8 mouse cellular contexts compared by ENCODE assay signal in the genomic region with DNA sequence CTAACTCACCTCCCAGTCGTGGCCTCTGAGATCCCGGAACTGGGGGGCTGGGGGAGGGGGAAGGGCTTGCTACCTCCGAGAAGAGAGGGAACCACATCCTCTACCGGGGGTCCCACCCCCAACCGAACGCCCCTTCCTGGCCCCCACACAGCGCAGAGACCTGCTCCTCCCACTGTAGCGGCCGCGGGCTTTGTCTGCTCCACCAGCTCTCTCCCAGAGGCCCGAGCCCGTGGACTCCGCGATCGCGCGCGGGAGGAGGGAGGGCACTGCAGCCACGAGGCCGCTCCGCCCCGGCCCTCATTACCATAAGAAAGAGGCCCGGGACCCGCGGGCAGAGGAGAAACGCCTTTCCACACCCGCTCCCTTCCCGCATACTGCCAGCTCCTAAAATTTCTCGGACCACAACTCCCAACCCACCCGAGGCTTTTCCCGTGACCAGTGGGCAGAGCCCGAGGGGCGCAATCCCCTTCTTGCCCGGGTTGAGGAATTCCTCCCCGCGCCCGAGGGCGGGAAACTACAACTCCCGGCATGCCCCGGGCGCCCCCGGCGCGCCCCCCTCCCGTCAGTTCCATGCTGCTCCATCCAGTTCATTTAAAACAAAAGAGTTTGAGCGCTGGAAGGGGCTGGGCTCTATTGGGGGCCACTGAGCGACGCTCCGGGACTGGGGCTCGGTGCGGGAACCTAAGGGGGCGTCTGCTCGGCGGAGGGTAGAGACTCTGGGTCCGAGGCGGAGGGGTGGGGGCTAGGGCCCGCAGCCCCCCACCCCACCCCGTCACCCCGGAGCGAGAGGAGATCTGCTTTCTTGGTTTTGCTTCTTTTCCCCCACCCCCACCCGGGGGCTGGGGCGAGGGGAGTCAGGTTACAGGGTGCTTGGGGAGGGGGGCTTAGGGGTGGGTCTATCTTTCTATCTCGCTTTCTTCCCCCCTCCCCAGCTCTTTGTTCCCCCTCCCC. TPM values are rescaled to one million over a fixed set of nuclear protein-coding genes. Genes with fewer than 3 reads are reported as not detected.
DNase-seq lines count a peak whose midpoint lies in the region; ATAC-seq and TF ChIP-seq lines count a peak whose summit lies in the region.

No protein-coding gene starts in this region.

- peak; percentile 61 for DNase-seq in CH12.LX (ENCODE audit: extremely low read depth)
- DNase-seq in c-Kit-positive CD71-positive TER-119-positive erythroid progenitor cells, embryonic 14.5 days (ENCODE audit: low spot score) = peak; percentile 55
- DNase-seq in heart, postnatal 10 days = peak; percentile 92
- peak; percentile 87 for DNase-seq in layer of hippocampus, adult 11-12 months (ENCODE audit: low spot score)
- DNase-seq in lung, adult 18-20 months = peak; percentile 84 to 86
- peak; percentile 89 for DNase-seq in testis, postnatal 14 days (ENCODE audit: low spot score)

- WGBS in forebrain, embryonic 13.5 days = under 1% methylated on average over 51 of the region's 63 CpGs
- WGBS in neural tube, embryonic 15.5 days = 0% methylated on average over 54 of the region's 63 CpGs

- H3K4me1 ChIP-seq in CH12.LX (ENCODE audit: control insufficient read depth in 1 of 2, insufficient read depth in 2 of 2) = peaks cover 20 to 48% of the 10 kb centered on the region in 2 experiments
- H3K4me1 ChIP-seq in forebrain, embryonic 13.5 days = peaks cover 69% of the 10 kb centered on the region
- peaks cover 71% of the 10 kb centered on the region for H3K4me1 ChIP-seq in neural tube, embryonic 15.5 days

- H3K9me3 ChIP-seq in CH12.LX (replicated peaks; ENCODE audit: low read length) = no peaks in the 10 kb centered on the region
- no peaks in the 10 kb centered on the region for H3K9me3 ChIP-seq in forebrain, embryonic 13.5 days (replicated peaks)
- H3K9me3 ChIP-seq in neural tube, embryonic 15.5 days (replicated peaks) = no peaks in the 10 kb centered on the region

- ATAC-seq in forebrain, embryonic 13.5 days = peak; percentile 88
- ATAC-seq in neural tube, embryonic 15.5 days (ENCODE audit: low FRiP score) = peak; percentile 87

- H3K4me3 ChIP-seq in CH12.LX (replicated peaks in 1 of 3; ENCODE audit: low read depth in 2 of 3, low read length in 2 of 3, poor library complexity in 1 of 3) = peak overlapping the region; percentile 59 to 84 (median 79)
- peak overlapping the region; percentile 97 for H3K4me3 ChIP-seq in forebrain, embryonic 13.5 days
- H3K4me3 ChIP-seq in neural tube, embryonic 15.5 days (replicated peaks) = peak overlapping the region; percentile 89

- H3K9ac ChIP-seq in CH12.LX (ENCODE audit: insufficient read depth, low read depth) = peak overlapping the region; percentile 95
- peak overlapping the region; percentile 100 for H3K9ac ChIP-seq in forebrain, embryonic 13.5 days
- H3K9ac ChIP-seq in neural tube, embryonic 15.5 days (replicated peaks) = peak overlapping the region; percentile 99

- H3K4me2 ChIP-seq in CH12.LX (ENCODE audit: insufficient read depth, low read depth, poor library complexity, severe bottlenecking) = peak overlapping the region; percentile 90
- H3K4me2 ChIP-seq in forebrain, embryonic 13.5 days = peak overlapping the region; percentile 99
- peak overlapping the region; percentile 89 for H3K4me2 ChIP-seq in neural tube, embryonic 15.5 days

- 0 out of 4 replicates have a peak, but pooled peaks of 1 of the 2 experiments have one; percentile 2 for TF ChIP-seq CTCF in CH12.LX (conservative IDR thresholded peaks at IDR 0.05 in 1 of 2, IDR thresholded peaks at IDR 0.05 in 1 of 2; ENCODE audit: low read depth in 2 of 2, low read length in 2 of 2)

- TF ChIP-seq RAD21 in CH12.LX (IDR thresholded peaks at IDR 0.05; ENCODE audit: low read depth, low read length) = no peak

- H3K27ac ChIP-seq in CH12.LX (ENCODE audit: insufficient read depth, low read depth) = peak overlapping the region; percentile 26; the same call in 1 of the 2 replicates
- H3K27ac ChIP-seq in forebrain, embryonic 13.5 days = peak overlapping the region; percentile 99
- peak overlapping the region; percentile 97 for H3K27ac ChIP-seq in neural tube, embryonic 15.5 days (replicated peaks)

- intact Hi-C loops in heart, postnatal 10 days (cut with DNase I) = no loop called here

- TF ChIP-seq POLR2A in CH12.LX (IDR thresholded peaks at IDR 0.05; ENCODE audit: low read depth, low read length) = peak; percentile 66; the same call in 1 of the 2 replicates

- H3K79me2 ChIP-seq in CH12.LX (replicated peaks; ENCODE audit: control insufficient read depth, extremely low read depth, insufficient read depth, poor library complexity, severe bottlenecking) = no peaks in the 10 kb centered on the region

- dilution Hi-C loops in CH12.LX (cut with MboI; ENCODE audit: extremely low pct_ligation_motif_present, extremely low pct_unique_long_range_greater_than_20kb, low sequenced_read_pairs) = no loop called here

- H3K36me3 ChIP-seq in CH12.LX (replicated peaks in 1 of 2; ENCODE audit: control insufficient read depth in 1 of 2, insufficient read depth in 1 of 2, low read length in 1 of 2) = peaks cover 7 to 23% of the 10 kb centered on the region in 2 experiments
- peaks cover 20% of the 10 kb centered on the region for H3K36me3 ChIP-seq in forebrain, embryonic 13.5 days (ENCODE audit: poor library complexity, severe bottlenecking)
- H3K36me3 ChIP-seq in neural tube, embryonic 15.5 days = peaks cover 3% of the 10 kb centered on the region; the same call in 1 of the 2 replicates

- in situ Hi-C loops in CH12.LX (cut with MboI; ENCODE audit: low pct_ligation_motif_present, low pct_unique_long_range_greater_than_20kb, low sequenced_read_pairs) = no loop called here

- H3K27me3 ChIP-seq in CH12.LX (replicated peaks) = peaks cover 9% of the 10 kb centered on the region
- no peaks in the 10 kb centered on the region for H3K27me3 ChIP-seq in forebrain, embryonic 13.5 days
- no peaks in the 10 kb centered on the region for H3K27me3 ChIP-seq in neural tube, embryonic 15.5 days (replicated peaks)

- no peak for TF ChIP-seq EP300 in CH12.LX (IDR thresholded peaks at IDR 0.05; ENCODE audit: low read length)

TF ChIP-seq in CH12.LX, 34 proteins besides CTCF, POLR2A, EP300 and RAD21 (continues in another document):
- no peak for TF ChIP-seq JUN (IDR thresholded peaks at IDR 0.05; ENCODE audit: insufficient read depth, low read depth, low read length)
- TF ChIP-seq IRF4 (IDR thresholded peaks at IDR 0.05; ENCODE audit: low read depth, low read length) = peak; percentile 12; the same call in 1 of the 2 replicates
- no peak; the same call in 1 of the 2 replicates for TF ChIP-seq GABPA (IDR thresholded peaks at IDR 0.05; ENCODE audit: insufficient replicate concordance, low read depth, low read length)
- TF ChIP-seq USF1 (IDR thresholded peaks at IDR 0.05; ENCODE audit: low read depth, low read length) = no peak
- TF ChIP-seq ZNF384 (IDR thresholded peaks at IDR 0.05; ENCODE audit: low read depth, low read length) = no peak
- TF ChIP-seq MAFK (IDR thresholded peaks at IDR 0.05; ENCODE audit: insufficient replicate concordance, low read length) = no peak
- no peak for TF ChIP-seq MAX (IDR thresholded peaks at IDR 0.05; ENCODE audit: low read length)
- peak; percentile 56 for TF ChIP-seq NELFE (IDR thresholded peaks at IDR 0.05; ENCODE audit: low read depth, low read length)
- TF ChIP-seq CHD1 (IDR thresholded peaks at IDR 0.05; ENCODE audit: low read depth, low read length) = no peak
- no peak for TF ChIP-seq ZC3H11A (IDR thresholded peaks at IDR 0.05; ENCODE audit: low read depth, low read length)
- TF ChIP-seq TCF12 (IDR thresholded peaks at IDR 0.05; ENCODE audit: low read depth, low read length) = peak; percentile 11
- TF ChIP-seq MAZ (IDR thresholded peaks at IDR 0.05; ENCODE audit: low read depth, low read length) = peak; percentile 94
- TF ChIP-seq ZKSCAN1 (IDR thresholded peaks at IDR 0.05; ENCODE audit: borderline replicate concordance, low read depth, low read length) = no peak
- peak; percentile 58; the same call in 1 of the 2 replicates for TF ChIP-seq MYC (IDR thresholded peaks at IDR 0.05; ENCODE audit: low read depth, low read length)

RNA-seq across cellular contexts. Expression of a gene that starts 0.6 kb away (rescaled TPM):
- total RNA-seq in CH12.LX (2012; rRNA removed) (3.4 and 4.9 TPM in 2 replicates), CH12.LX (2014; rRNA removed) (0.86 and 1.1 TPM in 2 replicates)
- 2.0 and 2.5 TPM in 2 replicates for polyA plus RNA-seq in CH12.LX (2012; ENCODE audit: insufficient read length, low read depth)
- polyA plus RNA-seq in forebrain, embryonic 13.5 days (2015; fragmentation: Nextera tagmentation; extraction: Ambion mirVana) = 51.5 and 52.6 TPM in 2 replicates
- 1 to 10 TPM; 3.4 to 6.3 TPM for total RNA-seq in heart, postnatal 10 days (2021)
- polyA plus RNA-seq in neural tube, embryonic 15.5 days (2015; fragmentation: Nextera tagmentation; extraction: Ambion mirVana) = 18.6 and 19.2 TPM in 2 replicates

RNA-seq across cellular contexts. Expression of a gene that starts 16.5 kb away (rescaled TPM):
- total RNA-seq in CH12.LX (2012; rRNA removed) = 4.1 and 7.1 TPM in 2 replicates
- 0.76 and 0.79 TPM in 2 replicates for total RNA-seq in CH12.LX (2014; rRNA removed)
- 1.8 and 2.0 TPM in 2 replicates for polyA plus RNA-seq in CH12.LX (2012; ENCODE audit: insufficient read length, low read depth)
- polyA plus RNA-seq in forebrain, embryonic 13.5 days (2015; fragmentation: Nextera tagmentation; extraction: Ambion mirVana) = not detected in 2 replicates
- total RNA-seq in heart, postnatal 10 days (2021) = not detected
- 0.29 and 4.1 TPM in 2 replicates for polyA plus RNA-seq in neural tube, embryonic 15.5 days (2015; fragmentation: Nextera tagmentation; extraction: Ambion mirVana)

RNA-seq across cellular contexts. Expression of a gene that starts 21.3 kb away (rescaled TPM):
- total RNA-seq in CH12.LX (2012; rRNA removed) (73.2 and 96.6 TPM in 2 replicates), CH12.LX (2014; rRNA removed) (42.3 and 44.0 TPM in 2 replicates)
- 56.0 and 83.9 TPM in 2 replicates for polyA plus RNA-seq in CH12.LX (2012; ENCODE audit: insufficient read length, low read depth)
- 170 and 180 TPM in 2 replicates for polyA plus RNA-seq in forebrain, embryonic 13.5 days (2015; fragmentation: Nextera tagmentation; extraction: Ambion mirVana)
- total RNA-seq in heart, postnatal 10 days (2021) = 10 to 100 TPM; 87.3 to 94.0 TPM
- polyA plus RNA-seq in neural tube, embryonic 15.5 days (2015; fragmentation: Nextera tagmentation; extraction: Ambion mirVana) = 189 and 193 TPM in 2 replicates

RNA-seq across cellular contexts. Expression of a gene that starts 21.9 kb away (rescaled TPM):
- total RNA-seq in CH12.LX (2012; rRNA removed) (60.7 and 67.7 TPM in 2 replicates), CH12.LX (2014; rRNA removed) (16.1 and 19.8 TPM in 2 replicates)
- polyA plus RNA-seq in CH12.LX (2012; ENCODE audit: insufficient read length, low read depth) = 17.2 and 21.5 TPM in 2 replicates
- 12.1 and 15.5 TPM in 2 replicates for polyA plus RNA-seq in forebrain, embryonic 13.5 days (2015; fragmentation: Nextera tagmentation; extraction: Ambion mirVana)
- 100 to 1,000 TPM; 164 to 173 TPM for total RNA-seq in heart, postnatal 10 days (2021)
- 70.3 and 78.7 TPM in 2 replicates for polyA plus RNA-seq in neural tube, embryonic 15.5 days (2015; fragmentation: Nextera tagmentation; extraction: Ambion mirVana)

RNA-seq across cellular contexts. Expression of a gene that starts 21.9 kb away (rescaled TPM):
- total RNA-seq in CH12.LX (2012; rRNA removed) = 39.6 and 47.3 TPM in 2 replicates
- 22.4 and 22.8 TPM in 2 replicates for total RNA-seq in CH12.LX (2014; rRNA removed)
- 55.7 and 62.2 TPM in 2 replicates for polyA plus RNA-seq in CH12.LX (2012; ENCODE audit: insufficient read length, low read depth)
- 43.5 and 47.5 TPM in 2 replicates for polyA plus RNA-seq in forebrain, embryonic 13.5 days (2015; fragmentation: Nextera tagmentation; extraction: Ambion mirVana)
- total RNA-seq in heart, postnatal 10 days (2021) = 10 to 100 TPM; 56.5 to 57.2 TPM
- 39.2 and 40.1 TPM in 2 replicates for polyA plus RNA-seq in neural tube, embryonic 15.5 days (2015; fragmentation: Nextera tagmentation; extraction: Ambion mirVana)

Comparison
In these comparisons a context has a peak if more than half of its experiments do, and no peak if none do; other contexts are left out.
1. Peak in every context shown above with its lines: DNase-seq, ATAC-seq, H3K4me3 ChIP-seq and H3K27ac ChIP-seq.
2. H3K27ac ChIP-seq: peak in every context shown above with its lines; median percentile 99 in forebrain, embryonic 13.5 days; 97 in neural tube, embryonic 15.5 days; 26 in CH12.LX.